Mouse (Mus musculus): ENCODE results near the gene Crybb3. TPM values are rescaled to one million over a fixed set of nuclear protein-coding genes. Genes with fewer than 3 reads are reported as not detected.

Crybb3 gene
- polyA plus RNA-seq, 1 experiment from 2014 or later: 1.5 TPM

- Histone ChIP-seq H3K27ac (ENCODE audit: low read length) (no peak overlapping the region), H3K9ac (replicated peaks; ENCODE audit: low read depth) (no peak overlapping the region), H3K36me3 (ENCODE audit: insufficient read depth, low read length) (0 out of 2 replicates have a peak, but pooled peaks cover 3% of the 10 kb centered on the region), H3K9me3 (ENCODE audit: low read length) (no peaks in the 10 kb centered on the region), H3K4me1 (ENCODE audit: insufficient read depth, low read depth, low read length) (no peaks in the 10 kb centered on the region), H3K4me2 (replicated peaks; ENCODE audit: low read depth, low read length) (no peak overlapping the region), H3K4me3 (ENCODE audit: low read depth, low read length) (no peak overlapping the region), H3K27me3 (replicated peaks; ENCODE audit: insufficient read depth, low read length) (no peaks in the 10 kb centered on the region)
- ATAC-seq (peak; percentile 49), DNase-seq (ENCODE audit: low spot score) (peak; percentile 86)
- no peak for TF ChIP-seq EP300 (IDR thresholded peaks at IDR 0.05)
- TF ChIP-seq CTCF (IDR thresholded peaks at IDR 0.05): peak; percentile 100
- WGBS: 27% methylated on average over 1 of the region's 1 CpGs
These were observed 18.2 kb upstream of the Crybb3 start for GRCm38 (mm10) chr5:113099546-113099945.

- ATAC-seq (no peak), DNase-seq (ENCODE audit: low spot score) (no peak)
- H3K9me3 ChIP-seq (ENCODE audit: low read length): no peaks in the 10 kb centered on the region
- 0 out of 2 replicates have a peak, but pooled peaks cover 3% of the 10 kb centered on the region for H3K36me3 ChIP-seq (ENCODE audit: insufficient read depth, low read length)
- WGBS: 86% methylated on average over 17 of the region's 17 CpGs
- no peak for TF ChIP-seq EP300 (IDR thresholded peaks at IDR 0.05)
- no peak for TF ChIP-seq CTCF (IDR thresholded peaks at IDR 0.05)
- H3K9ac ChIP-seq (replicated peaks; ENCODE audit: low read depth): no peak overlapping the region
- H3K4me3 ChIP-seq (ENCODE audit: low read depth, low read length): no peak overlapping the region
- H3K27me3 ChIP-seq (replicated peaks; ENCODE audit: insufficient read depth, low read length): no peaks in the 10 kb centered on the region
- H3K4me1 ChIP-seq (ENCODE audit: insufficient read depth, low read depth, low read length): no peaks in the 10 kb centered on the region
- H3K27ac ChIP-seq (ENCODE audit: low read length): no peak overlapping the region
- H3K4me2 ChIP-seq (replicated peaks; ENCODE audit: low read depth, low read length): no peak overlapping the region
These were observed 16.2 kb upstream of the Crybb3 start for GRCm38 (mm10) chr5:113097551-113097950.

- Histone ChIP-seq H3K9ac (replicated peaks; ENCODE audit: low read depth) (no peak overlapping the region), H3K36me3 (ENCODE audit: insufficient read depth, low read length) (0 out of 2 replicates have a peak, but pooled peaks cover 3% of the 10 kb centered on the region), H3K27me3 (replicated peaks; ENCODE audit: insufficient read depth, low read length) (no peaks in the 10 kb centered on the region), H3K4me2 (replicated peaks; ENCODE audit: low read depth, low read length) (no peak overlapping the region), H3K27ac (ENCODE audit: low read length) (no peak overlapping the region), H3K9me3 (ENCODE audit: low read length) (no peaks in the 10 kb centered on the region), H3K4me1 (ENCODE audit: insufficient read depth, low read depth, low read length) (no peaks in the 10 kb centered on the region), H3K4me3 (ENCODE audit: low read depth, low read length) (no peak overlapping the region)
- no peak for TF ChIP-seq CTCF (IDR thresholded peaks at IDR 0.05)
- TF ChIP-seq EP300 (IDR thresholded peaks at IDR 0.05): no peak
- DNase-seq (ENCODE audit: low spot score): peak; percentile 44
- peak; percentile 57 for ATAC-seq
- 73% methylated on average over 18 of the region's 18 CpGs for WGBS
These were observed 14.1 kb upstream of the Crybb3 start for GRCm38 (mm10) chr5:113095456-113095855.

GRCm38 (mm10) chr5:113092406-113092805, 11.0 kb upstream of the Crybb3 start:
- Histone ChIP-seq H3K4me3 (ENCODE audit: low read depth, low read length) (no peak overlapping the region), H3K27ac (ENCODE audit: low read length) (no peak overlapping the region), H3K36me3 (ENCODE audit: insufficient read depth, low read length) (0 out of 2 replicates have a peak, but pooled peaks cover 3% of the 10 kb centered on the region), H3K4me2 (replicated peaks; ENCODE audit: low read depth, low read length) (no peak overlapping the region), H3K9ac (replicated peaks; ENCODE audit: low read depth) (no peak overlapping the region), H3K9me3 (ENCODE audit: low read length) (no peaks in the 10 kb centered on the region), H3K4me1 (ENCODE audit: insufficient read depth, low read depth, low read length) (no peaks in the 10 kb centered on the region), H3K27me3 (replicated peaks; ENCODE audit: insufficient read depth, low read length) (no peaks in the 10 kb centered on the region)
- TF ChIP-seq EP300 (IDR thresholded peaks at IDR 0.05) (no peak), CTCF (IDR thresholded peaks at IDR 0.05) (no peak)
- ATAC-seq: no peak
- DNase-seq (ENCODE audit: low spot score): no peak
- 65% methylated on average over 7 of the region's 7 CpGs for WGBS

- 0 out of 2 replicates have a peak, but pooled peaks cover 3% of the 10 kb centered on the region for H3K36me3 ChIP-seq (ENCODE audit: insufficient read depth, low read length)
- peak; percentile 53 for ATAC-seq
- no peaks in the 10 kb centered on the region for H3K27me3 ChIP-seq (replicated peaks; ENCODE audit: insufficient read depth, low read length)
- H3K27ac ChIP-seq (ENCODE audit: low read length): no peak overlapping the region
- TF ChIP-seq CTCF (IDR thresholded peaks at IDR 0.05): peak; percentile 83
- TF ChIP-seq EP300 (IDR thresholded peaks at IDR 0.05): no peak
- H3K4me3 ChIP-seq (ENCODE audit: low read depth, low read length): no peak overlapping the region
- H3K9ac ChIP-seq (replicated peaks; ENCODE audit: low read depth): no peak overlapping the region
- H3K9me3 ChIP-seq (ENCODE audit: low read length): no peaks in the 10 kb centered on the region
- H3K4me1 ChIP-seq (ENCODE audit: insufficient read depth, low read depth, low read length): no peaks in the 10 kb centered on the region
- peak; percentile 43 for DNase-seq (ENCODE audit: low spot score)
- H3K4me2 ChIP-seq (replicated peaks; ENCODE audit: low read depth, low read length): no peak overlapping the region
- WGBS: 52% methylated on average over 5 of the region's 5 CpGs
These were observed 9.8 kb upstream of the Crybb3 start for GRCm38 (mm10) chr5:113091162-113091561.

- Histone ChIP-seq H3K4me3 (ENCODE audit: low read depth, low read length) (no peak overlapping the region), H3K9ac (replicated peaks; ENCODE audit: low read depth) (no peak overlapping the region), H3K4me2 (replicated peaks; ENCODE audit: low read depth, low read length) (no peak overlapping the region), H3K36me3 (ENCODE audit: insufficient read depth, low read length) (0 out of 2 replicates have a peak, but pooled peaks cover 3% of the 10 kb centered on the region), H3K27me3 (replicated peaks; ENCODE audit: insufficient read depth, low read length) (no peaks in the 10 kb centered on the region), H3K27ac (ENCODE audit: low read length) (no peak overlapping the region), H3K9me3 (ENCODE audit: low read length) (no peaks in the 10 kb centered on the region), H3K4me1 (ENCODE audit: insufficient read depth, low read depth, low read length) (no peaks in the 10 kb centered on the region)
- DNase-seq (ENCODE audit: low spot score): no peak
- TF ChIP-seq EP300 (IDR thresholded peaks at IDR 0.05) (no peak), CTCF (IDR thresholded peaks at IDR 0.05) (no peak)
- 70% methylated on average over 11 of the region's 11 CpGs for WGBS
- no peak for ATAC-seq
These were observed 9.4 kb upstream of the Crybb3 start for GRCm38 (mm10) chr5:113090750-113091149.
